Mouse (Mus musculus) frontal cortex, postnatal 10 days (tissue): ENCODE data around the gene Erbb3.
A peak's percentile ranks its signal among the peaks of the same experiment; 100 is the strongest.

Source experiments
- DNase-seq, 2 experiments: peaks; one replicate each; pipeline ENCODE4 v3.0.0; 2022; ENCODE audit warnings: low spot score in 2 of 2, mixed read lengths in 1 of 2

Erbb3 gene

GRCm38 (mm10) chr10:128526366-128527356 is 62.8 kb downstream of the Erbb3 start:
- no peak for DNase-seq

DNA sequence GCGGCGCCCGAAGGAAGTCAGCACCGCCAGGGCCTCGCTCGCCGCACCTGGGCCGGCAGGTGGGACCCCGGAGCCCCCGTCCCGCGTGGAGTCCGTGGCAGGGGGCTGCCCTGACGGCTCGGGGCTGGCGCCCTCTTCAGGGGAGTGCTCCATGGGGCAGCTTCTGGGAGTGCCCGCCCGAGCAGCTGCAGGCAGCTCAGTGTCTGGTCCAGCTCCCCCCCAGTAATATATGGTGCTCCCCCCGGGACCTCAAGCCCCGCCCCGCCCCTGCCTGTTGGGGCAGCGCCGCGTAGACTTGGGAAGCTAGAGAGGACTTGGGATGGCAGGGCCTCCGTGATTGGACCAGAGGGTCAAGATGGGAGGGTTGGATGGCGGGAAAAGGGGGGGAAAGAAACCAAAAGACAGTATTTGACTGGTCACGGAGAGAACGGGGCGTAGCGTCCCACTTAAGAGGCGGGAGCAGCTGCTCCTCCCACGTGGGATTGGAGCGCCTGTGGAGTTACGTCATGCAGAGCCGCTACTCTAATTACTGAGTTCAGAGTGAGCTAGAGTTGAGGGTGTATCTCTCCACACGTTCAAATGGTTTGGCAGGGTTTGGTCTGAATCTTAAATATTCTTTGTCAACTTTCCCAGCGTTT is 63.7 kb downstream of the Erbb3 start, which contains the start of gene Esyt1:
TSS of gene Esyt1 (minus strand) at position 201 of the 638 bp plus-strand sequence.
- DNase-seq, result peak; percentile 86 to 91

GRCm38 (mm10) chr10:128524732-128525662 is 64.5 kb downstream of the Erbb3 start:
- peak in 1 of 2 experiments; percentile 44 for DNase-seq

- no peak for DNase-seq
Measured at GRCm38 (mm10) chr10:128524111-128524731, 65.2 kb downstream of the Erbb3 start.

DNA sequence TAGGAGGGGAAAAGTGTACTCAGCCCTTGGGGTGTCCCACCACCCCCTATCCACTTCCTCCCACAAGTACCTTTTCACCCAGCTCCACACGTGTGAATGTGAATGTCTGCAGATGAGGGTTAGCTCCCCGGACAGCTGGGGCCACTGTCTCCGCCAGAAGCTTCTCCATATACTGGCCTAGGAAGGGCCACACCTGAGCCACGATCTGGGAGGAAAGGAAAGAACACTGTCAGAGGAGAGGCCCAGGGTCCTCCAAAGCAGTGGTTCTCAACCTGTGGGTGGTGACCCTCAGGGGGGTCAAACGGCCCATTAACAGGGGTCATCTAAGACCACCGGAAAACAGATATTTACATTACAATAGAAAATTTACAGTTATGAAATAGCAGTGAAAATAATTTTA is 67.1 kb downstream of the Erbb3 start:
- no peak for DNase-seq

DNA sequence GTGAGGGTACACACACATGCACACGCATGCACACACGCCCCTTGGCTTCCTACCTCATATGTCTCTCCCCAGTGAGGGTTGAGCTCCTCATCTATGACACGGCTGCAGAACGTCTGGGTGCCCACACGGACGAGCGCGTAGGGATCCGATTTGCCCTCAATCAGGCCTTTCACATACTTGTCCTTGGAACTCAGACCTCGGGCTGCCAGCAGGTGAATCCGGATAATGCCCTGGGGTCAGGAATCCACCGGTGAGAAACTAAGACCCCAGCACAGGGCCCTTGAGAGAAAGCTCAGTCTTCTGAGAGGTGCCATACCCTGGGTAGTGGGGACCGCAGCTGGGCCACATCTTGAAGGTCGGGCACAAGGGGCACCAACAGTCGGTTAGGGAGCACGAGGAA is 68.9 kb downstream of the Erbb3 start:
- no peak for DNase-seq

DNA sequence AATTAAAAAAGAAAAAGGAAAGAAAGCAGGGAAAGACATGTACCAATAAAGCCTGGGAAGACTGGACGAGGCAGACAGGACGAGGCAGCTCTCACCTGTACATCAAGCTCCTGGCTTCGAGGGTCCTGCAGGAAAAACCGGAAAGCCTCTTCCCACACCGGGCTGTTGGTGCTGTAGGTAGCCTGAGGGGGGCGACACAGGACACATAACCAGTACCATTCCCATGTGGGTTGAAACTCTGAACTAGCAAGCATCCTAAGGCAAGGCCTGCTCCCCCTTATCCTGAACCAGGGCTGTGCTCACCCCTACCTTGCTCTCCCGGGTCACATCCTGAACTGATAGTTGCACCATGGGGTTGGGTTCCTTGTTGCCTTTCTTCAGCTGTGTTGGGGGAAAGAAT is 70.6 kb downstream of the Erbb3 start:
- DNase-seq, result peak in 1 of 2 experiments; percentile 38
